Mouse (Mus musculus) kidney, adult 9 months (tissue): Measurements from ENCODE around the gene Grm5.

ENCODE experiments used
- DNase-seq: peaks from one replicate; pipeline ENCODE4 v3.0.0; 2022

Grm5 gene

GRCm38 (mm10) chr7:87583868-87584267 is at the start of gene Grm5:
TSS of gene Grm5 (plus strand) at chr7:87584168.
- no peak for DNase-seq

- DNase-seq = no peak
These were observed 44.9 kb upstream of the Grm5 start for GRCm38 (mm10) chr7:87539031-87539430.

- DNase-seq = peak; percentile 15
These were observed 18.7 kb upstream of the Grm5 start for GRCm38 (mm10) chr7:87565300-87565699.

DNA sequence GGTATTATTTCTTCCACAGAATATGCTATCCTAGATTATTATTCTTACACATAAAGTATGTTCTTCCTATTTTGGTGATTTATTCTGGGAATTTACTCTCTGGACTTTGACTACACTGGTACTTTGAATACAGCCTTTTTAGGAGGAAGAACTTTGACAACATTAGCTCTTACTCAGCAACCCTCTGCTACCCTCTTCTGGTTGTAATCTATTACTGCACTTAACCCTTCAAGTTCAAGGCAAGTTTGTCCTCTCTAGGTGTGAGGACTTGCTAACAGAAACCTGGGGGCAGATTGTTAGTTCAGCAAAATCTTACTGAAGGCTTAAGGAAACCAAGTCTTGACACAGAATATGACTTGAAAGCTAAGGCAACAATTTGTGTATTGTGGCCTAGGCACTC is 17.5 kb upstream of the Grm5 start:
- peak; percentile 53 for DNase-seq

- no peak for DNase-seq
These were observed 323 bp downstream of the Grm5 start for GRCm38 (mm10) chr7:87584281-87584701.

DNA sequence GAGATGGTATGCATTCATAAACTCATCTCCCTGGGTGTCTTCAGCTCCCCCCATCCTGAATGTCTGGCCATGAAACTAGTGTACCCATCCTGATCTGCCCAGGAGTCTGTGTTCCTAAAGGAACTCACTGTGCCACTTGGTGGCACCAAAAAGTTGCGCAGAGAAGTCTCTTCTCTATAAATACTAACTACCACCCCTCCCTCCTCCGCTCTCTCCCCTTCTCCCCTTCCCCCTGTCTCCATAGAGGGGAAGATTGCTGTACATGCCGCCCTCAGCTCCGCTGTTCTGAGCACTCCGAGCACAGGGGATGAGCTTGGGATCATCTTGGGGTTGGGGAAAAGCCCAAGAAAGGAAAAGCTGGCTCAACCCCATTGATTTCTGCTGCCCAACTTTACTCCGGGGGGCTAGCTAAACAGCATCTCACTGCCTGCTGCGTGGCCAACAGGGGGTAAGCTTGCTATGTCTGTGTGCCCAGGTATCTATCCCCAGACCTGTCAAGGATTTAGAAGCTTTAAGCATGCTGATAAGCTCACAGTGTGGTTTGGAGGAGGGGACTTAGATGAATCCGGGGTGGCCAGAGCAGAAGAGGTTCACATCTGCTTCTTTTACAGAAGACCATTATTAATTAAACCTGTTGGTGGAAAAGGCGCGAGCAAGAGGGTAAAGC is 2.4 kb downstream of the Grm5 start:
- no peak for DNase-seq

DNA sequence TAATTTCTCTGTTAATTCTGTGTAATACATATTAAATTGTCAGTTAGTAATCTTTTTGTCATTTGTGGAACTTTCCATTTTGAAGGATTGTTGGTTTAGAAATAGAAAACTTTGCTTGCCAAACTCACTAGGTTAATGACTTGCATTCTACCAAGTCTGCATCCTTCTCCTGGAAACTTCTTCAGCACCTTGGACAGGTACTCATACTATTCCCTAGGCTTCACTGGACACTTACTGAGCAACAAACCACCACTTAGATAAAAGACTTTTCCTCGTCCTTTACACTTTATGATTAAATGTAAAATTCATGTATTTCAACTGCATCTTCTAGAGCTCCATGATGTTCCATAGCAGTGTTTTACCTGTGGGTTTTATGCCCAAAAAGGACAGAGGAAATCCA is 4.0 kb downstream of the Grm5 start:
- DNase-seq = peak; percentile 3

GRCm38 (mm10) chr7:87626251-87626650 is 42.3 kb downstream of the Grm5 start:
- no peak for DNase-seq

- no peak for DNase-seq
These were observed 51.6 kb downstream of the Grm5 start for GRCm38 (mm10) chr7:87635530-87635929.

DNA sequence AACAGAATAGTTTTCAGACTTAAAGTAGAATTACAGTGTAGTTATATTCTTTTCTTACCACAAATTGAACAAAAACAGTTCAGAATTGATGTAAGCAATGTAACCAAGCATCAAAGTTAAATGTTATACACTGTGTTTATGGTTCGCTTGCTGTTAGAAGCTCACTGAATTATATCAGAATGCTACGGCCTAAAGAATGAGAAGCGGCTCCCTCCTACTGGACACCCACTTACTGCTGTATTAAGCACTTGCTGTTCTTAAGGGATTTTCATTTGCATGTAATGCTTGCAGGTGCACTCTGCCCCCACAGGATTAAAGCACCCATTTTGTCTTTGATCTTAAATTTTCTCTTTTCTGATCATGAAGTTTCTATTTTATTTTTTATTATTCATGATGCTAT is 66.6 kb downstream of the Grm5 start:
- DNase-seq = no peak

GRCm38 (mm10) chr7:87661794-87662193 is 77.8 kb downstream of the Grm5 start:
- no peak for DNase-seq

DNA sequence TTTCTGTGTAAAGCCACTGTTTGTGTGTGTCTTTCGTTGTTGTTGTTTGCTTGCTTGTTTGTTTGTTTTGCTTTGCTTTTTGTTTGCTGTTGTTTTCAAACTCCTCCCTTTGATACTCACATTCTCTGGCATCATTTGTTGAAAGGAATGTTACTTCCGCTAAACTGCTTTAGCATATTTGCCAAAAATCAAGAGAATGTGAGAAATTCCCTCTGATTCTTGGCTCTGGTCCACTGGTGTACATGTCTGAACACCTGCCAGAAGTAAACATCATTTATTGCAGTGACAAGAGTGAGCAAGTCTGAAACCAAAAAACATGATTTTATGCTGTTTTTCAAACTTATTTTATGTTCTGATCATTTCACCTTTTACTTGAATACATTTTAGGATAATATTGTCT is 80.1 kb downstream of the Grm5 start:
- DNase-seq = no peak

GRCm38 (mm10) chr7:87716393-87716792 is 132.4 kb downstream of the Grm5 start:
- DNase-seq = no peak

- DNase-seq = no peak
These were observed 134.7 kb downstream of the Grm5 start for GRCm38 (mm10) chr7:87718631-87719030.

GRCm38 (mm10) chr7:87734511-87734910 is 150.5 kb downstream of the Grm5 start:
- no peak for DNase-seq

DNA sequence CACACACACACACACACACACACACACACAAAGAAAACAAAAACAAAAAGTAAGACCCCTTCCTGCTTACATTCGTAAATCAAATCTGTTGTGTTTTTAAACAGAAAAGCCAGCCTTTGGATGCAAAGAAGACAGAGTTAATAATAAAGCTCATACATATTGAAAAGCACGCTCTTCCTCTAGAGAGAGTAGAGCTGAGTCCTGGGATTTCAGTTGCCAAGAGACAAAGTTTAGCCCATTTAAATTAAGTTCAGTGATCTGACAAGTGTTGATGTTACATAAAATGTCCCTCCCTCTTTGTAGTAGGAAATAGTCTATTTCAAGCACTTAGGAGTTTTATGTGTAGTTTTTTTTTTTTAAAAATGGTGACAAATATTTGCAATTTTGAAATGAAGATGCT is 178.0 kb downstream of the Grm5 start:
- DNase-seq = no peak

DNA sequence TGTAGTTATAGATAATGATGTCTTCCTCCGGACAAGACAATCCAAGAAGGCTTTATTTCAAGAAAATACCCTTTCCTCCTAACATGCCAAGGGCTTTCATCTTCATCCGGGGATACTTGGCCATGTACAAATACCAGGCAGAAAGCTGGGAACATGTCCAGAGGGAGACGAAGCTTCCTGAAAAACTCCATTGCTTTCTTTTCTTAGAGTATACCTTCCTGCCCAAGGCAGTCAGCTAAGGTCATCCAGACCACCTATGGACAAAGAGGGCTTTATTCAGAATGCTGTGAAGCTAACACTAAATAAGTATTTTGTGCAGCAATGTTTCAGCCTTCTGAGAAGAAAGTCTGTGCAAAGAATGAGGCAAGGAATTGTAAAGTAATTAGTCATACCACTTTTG is 178.4 kb downstream of the Grm5 start:
- DNase-seq = no peak

GRCm38 (mm10) chr7:87787560-87787959 is 203.6 kb downstream of the Grm5 start:
- no peak for DNase-seq

DNA sequence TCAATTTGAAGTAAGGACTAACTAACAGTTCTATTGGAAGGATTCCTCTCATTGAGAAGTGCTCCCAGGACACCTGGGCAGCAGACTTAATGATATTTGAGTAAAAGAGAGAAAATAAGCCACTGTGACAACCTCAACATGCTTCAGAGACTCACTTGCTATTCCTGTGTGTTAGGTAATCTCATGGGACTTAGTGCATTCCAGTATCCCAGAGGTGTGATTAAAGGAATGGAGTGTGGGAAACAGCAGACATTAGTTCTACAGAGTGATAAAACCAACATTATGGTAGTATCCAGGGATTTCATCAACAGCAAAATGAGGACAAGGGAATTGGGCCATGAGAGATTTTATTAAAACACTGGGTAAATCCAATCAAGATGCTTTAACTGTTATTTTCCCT is 205.0 kb downstream of the Grm5 start:
- DNase-seq = no peak

- no peak for DNase-seq
These were observed 209.9 kb downstream of the Grm5 start for GRCm38 (mm10) chr7:87793896-87794295.

GRCm38 (mm10) chr7:87824898-87825297 is 240.9 kb downstream of the Grm5 start:
- no peak for DNase-seq

DNA sequence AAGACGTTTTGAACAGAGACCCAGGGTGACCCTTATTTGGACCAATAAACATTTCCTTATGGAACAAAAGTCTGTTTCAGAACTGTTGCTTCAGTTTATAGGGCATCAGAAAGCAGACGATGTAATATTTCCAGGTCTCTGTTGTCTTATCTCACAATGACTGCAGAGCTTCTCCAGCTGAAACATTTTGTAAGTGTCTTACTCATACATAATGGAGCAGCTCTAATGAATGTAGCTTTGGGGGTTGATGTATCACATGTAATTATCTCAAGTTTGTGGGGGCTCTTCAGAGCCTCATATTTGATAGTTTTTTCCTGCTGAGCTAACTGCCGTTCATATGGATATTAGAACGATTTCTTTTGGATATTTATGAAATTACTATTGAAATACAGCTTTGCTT is 250.7 kb downstream of the Grm5 start:
- DNase-seq = no peak

- no peak for DNase-seq
These were observed 254.6 kb downstream of the Grm5 start for GRCm38 (mm10) chr7:87838579-87838978.

DNA sequence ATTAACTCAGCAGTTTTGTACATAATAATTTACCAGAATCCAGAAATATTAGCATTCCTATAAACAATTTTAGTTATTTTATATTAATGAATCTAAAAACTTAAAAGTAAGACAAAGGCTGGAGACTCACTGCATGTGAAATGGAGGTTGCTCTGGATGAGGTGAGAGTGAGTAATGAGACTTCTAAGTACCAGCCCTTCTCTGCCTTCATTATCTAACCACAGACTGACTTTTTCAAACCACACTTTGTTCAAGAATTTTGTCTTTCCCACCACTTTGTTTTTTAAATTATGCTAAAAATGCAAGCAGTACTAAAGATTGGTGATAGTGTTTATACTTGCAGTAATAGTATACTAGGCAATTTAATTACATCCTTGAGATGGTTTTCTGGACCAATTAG is 259.5 kb downstream of the Grm5 start:
- DNase-seq = no peak

- DNase-seq = no peak
These were observed 262.1 kb downstream of the Grm5 start for GRCm38 (mm10) chr7:87846082-87846481.

DNA sequence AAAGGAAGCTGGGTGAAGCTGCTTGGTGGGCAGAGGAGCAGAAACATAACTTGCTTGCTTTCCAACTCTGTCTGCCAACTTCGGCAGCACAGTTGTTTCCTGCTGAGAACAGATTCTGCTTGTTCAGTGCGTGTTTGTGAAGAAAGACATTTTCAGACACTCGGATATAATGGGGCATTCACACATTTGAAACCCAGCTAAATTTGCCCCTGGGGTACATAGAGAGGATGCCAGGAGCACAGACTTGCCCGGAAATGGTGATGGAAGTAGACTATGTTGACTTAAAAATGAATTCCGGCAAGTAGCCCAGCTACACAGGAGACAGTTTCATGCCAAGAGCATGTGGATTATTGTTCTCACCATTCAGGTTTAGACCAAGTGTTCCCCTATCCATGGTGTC is 342.0 kb downstream of the Grm5 start:
- DNase-seq = no peak
